Mouse (Mus musculus): Measurements from ENCODE around the gene Elmo1. TPM values are rescaled to one million over a fixed set of nuclear protein-coding genes. Genes with fewer than 3 reads are reported as not detected.

Gene Elmo1
- polyA plus RNA-seq, 1 experiment from 2014 or later = 10.7 TPM

- H3K4me1 ChIP-seq (ENCODE audit: control insufficient read depth, insufficient read depth, low read length) = no peaks in the 10 kb centered on the region
- no peak overlapping the region for H3K4me3 ChIP-seq (ENCODE audit: low read depth, low read length)
- WGBS (ENCODE audit: insufficient replicate concordance) = 76% methylated on average over 6 of the region's 6 CpGs
- no peak for ATAC-seq (replicated peaks; ENCODE audit: insufficient number of reproducible peaks, low FRiP score, low TSS enrichment)
- no peak overlapping the region for H3K9ac ChIP-seq (ENCODE audit: low read depth, low read length)
- no peaks in the 10 kb centered on the region for H3K27me3 ChIP-seq (ENCODE audit: control insufficient read depth, insufficient read depth, low read length)
- H3K9me3 ChIP-seq (replicated peaks; ENCODE audit: control insufficient read depth, low read length) = no peaks in the 10 kb centered on the region
- no peaks in the 10 kb centered on the region for H3K36me3 ChIP-seq (ENCODE audit: control insufficient read depth, insufficient read depth, low read length)
- H3K4me2 ChIP-seq = no peak overlapping the region
- H3K27ac ChIP-seq (ENCODE audit: low read depth, low read length) = no peak overlapping the region
Observed at GRCm38 (mm10) chr13:20371501-20371900, 281.1 kb downstream of the Elmo1 start.

DNA sequence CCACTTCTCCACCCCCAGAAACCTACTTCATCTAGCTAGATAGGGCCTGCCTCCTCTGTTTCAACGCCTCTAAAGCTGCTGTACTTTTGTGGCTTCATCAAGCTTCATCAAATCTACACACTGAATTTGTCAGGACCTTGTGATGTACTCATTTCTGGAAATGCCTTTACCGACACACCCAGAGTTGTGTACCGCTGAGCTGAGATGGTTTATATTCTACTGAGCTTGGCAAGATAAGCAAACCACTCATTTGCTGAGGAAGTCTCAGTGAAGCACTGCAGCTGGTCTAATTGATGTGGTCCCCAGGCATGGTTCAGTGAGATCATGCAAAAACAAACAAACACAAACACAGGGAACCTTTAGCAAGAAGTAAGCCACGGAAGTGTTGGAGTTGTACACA is 281.9 kb downstream of the Elmo1 start:
- WGBS (ENCODE audit: insufficient replicate concordance) = 50% methylated on average over 4 of the region's 4 CpGs
- Histone ChIP-seq H3K4me1 (ENCODE audit: control insufficient read depth, insufficient read depth, low read length) (no peaks in the 10 kb centered on the region), H3K27ac (ENCODE audit: low read depth, low read length) (no peak overlapping the region), H3K4me3 (ENCODE audit: low read depth, low read length) (no peak overlapping the region), H3K27me3 (ENCODE audit: control insufficient read depth, insufficient read depth, low read length) (no peaks in the 10 kb centered on the region), H3K4me2 (no peak overlapping the region), H3K9me3 (replicated peaks; ENCODE audit: control insufficient read depth, low read length) (no peaks in the 10 kb centered on the region), H3K36me3 (ENCODE audit: control insufficient read depth, insufficient read depth, low read length) (no peaks in the 10 kb centered on the region), H3K9ac (ENCODE audit: low read depth, low read length) (no peak overlapping the region)
- ATAC-seq (replicated peaks; ENCODE audit: insufficient number of reproducible peaks, low FRiP score, low TSS enrichment) = no peak

DNA sequence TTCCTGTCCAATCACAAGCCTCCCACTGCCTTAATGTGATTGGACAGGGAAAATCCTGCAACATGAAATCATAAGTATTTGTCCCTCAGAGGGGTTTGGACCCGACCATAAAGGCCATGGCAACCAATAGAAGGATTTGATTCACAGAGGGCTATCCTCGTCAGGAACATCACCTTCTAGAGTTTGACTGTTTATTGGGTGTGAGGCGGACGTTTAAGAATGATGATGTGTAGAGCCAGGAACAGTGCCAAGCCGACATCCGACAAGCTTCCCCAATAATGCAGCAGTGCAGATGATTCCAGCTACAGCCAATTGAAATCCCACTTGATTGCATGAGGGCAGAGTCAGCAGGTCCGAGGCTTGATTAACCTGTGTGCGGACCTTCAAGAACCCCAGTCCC is 288.5 kb downstream of the Elmo1 start:
- Histone ChIP-seq H3K36me3 (ENCODE audit: control insufficient read depth, insufficient read depth, low read length) (no peaks in the 10 kb centered on the region), H3K9me3 (replicated peaks; ENCODE audit: control insufficient read depth, low read length) (no peaks in the 10 kb centered on the region), H3K4me3 (ENCODE audit: low read depth, low read length) (no peak overlapping the region), H3K4me1 (ENCODE audit: control insufficient read depth, insufficient read depth, low read length) (no peaks in the 10 kb centered on the region), H3K27me3 (ENCODE audit: control insufficient read depth, insufficient read depth, low read length) (no peaks in the 10 kb centered on the region), H3K4me2 (no peak overlapping the region), H3K27ac (ENCODE audit: low read depth, low read length) (no peak overlapping the region), H3K9ac (ENCODE audit: low read depth, low read length) (no peak overlapping the region)
- WGBS (ENCODE audit: insufficient replicate concordance) = 83% methylated on average over 8 of the region's 8 CpGs
- no peak for ATAC-seq (replicated peaks; ENCODE audit: insufficient number of reproducible peaks, low FRiP score, low TSS enrichment)

GRCm38 (mm10) chr13:20383875-20384274 is 293.5 kb downstream of the Elmo1 start:
- H3K4me2 ChIP-seq = no peak overlapping the region
- H3K27me3 ChIP-seq (ENCODE audit: control insufficient read depth, insufficient read depth, low read length) = no peaks in the 10 kb centered on the region
- no peaks in the 10 kb centered on the region for H3K36me3 ChIP-seq (ENCODE audit: control insufficient read depth, insufficient read depth, low read length)
- no peaks in the 10 kb centered on the region for H3K4me1 ChIP-seq (ENCODE audit: control insufficient read depth, insufficient read depth, low read length)
- WGBS (ENCODE audit: insufficient replicate concordance) = 90% methylated on average over 1 of the region's 1 CpGs
- H3K9me3 ChIP-seq (replicated peaks; ENCODE audit: control insufficient read depth, low read length) = no peaks in the 10 kb centered on the region
- ATAC-seq (replicated peaks; ENCODE audit: insufficient number of reproducible peaks, low FRiP score, low TSS enrichment) = no peak
- H3K4me3 ChIP-seq (ENCODE audit: low read depth, low read length) = no peak overlapping the region
- no peak overlapping the region for H3K27ac ChIP-seq (ENCODE audit: low read depth, low read length)
- no peak overlapping the region for H3K9ac ChIP-seq (ENCODE audit: low read depth, low read length)

DNA sequence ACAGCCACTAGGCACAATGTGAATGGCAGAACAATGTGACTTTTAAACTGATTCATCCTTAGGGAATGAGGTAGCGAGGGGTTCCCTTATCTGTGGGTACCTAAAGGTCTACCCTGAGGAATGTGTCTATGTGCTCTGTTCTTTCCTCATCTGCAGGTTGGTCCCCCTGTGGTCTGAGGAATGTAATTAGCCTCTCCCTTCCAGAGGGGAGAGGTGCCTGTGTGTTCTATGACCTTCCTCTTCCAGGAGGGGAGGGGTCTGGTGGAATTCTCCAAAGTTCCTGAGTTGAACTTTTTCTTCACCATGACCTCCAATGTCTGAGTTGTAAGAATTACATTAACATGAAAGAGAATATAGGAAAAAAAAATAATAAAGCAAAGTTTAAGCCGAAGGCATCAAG is 294.4 kb downstream of the Elmo1 start:
- H3K36me3 ChIP-seq (ENCODE audit: control insufficient read depth, insufficient read depth, low read length) = no peaks in the 10 kb centered on the region
- WGBS (ENCODE audit: insufficient replicate concordance) = 77% methylated on average over 2 of the region's 2 CpGs
- no peaks in the 10 kb centered on the region for H3K4me1 ChIP-seq (ENCODE audit: control insufficient read depth, insufficient read depth, low read length)
- ATAC-seq (replicated peaks; ENCODE audit: insufficient number of reproducible peaks, low FRiP score, low TSS enrichment) = no peak
- no peaks in the 10 kb centered on the region for H3K27me3 ChIP-seq (ENCODE audit: control insufficient read depth, insufficient read depth, low read length)
- no peaks in the 10 kb centered on the region for H3K9me3 ChIP-seq (replicated peaks; ENCODE audit: control insufficient read depth, low read length)
- no peak overlapping the region for H3K4me2 ChIP-seq
- H3K9ac ChIP-seq (ENCODE audit: low read depth, low read length) = no peak overlapping the region
- H3K27ac ChIP-seq (ENCODE audit: low read depth, low read length) = no peak overlapping the region
- H3K4me3 ChIP-seq (ENCODE audit: low read depth, low read length) = no peak overlapping the region

GRCm38 (mm10) chr13:20385423-20385822 is 295.0 kb downstream of the Elmo1 start:
- 70% methylated on average over 2 of the region's 2 CpGs for WGBS (ENCODE audit: insufficient replicate concordance)
- Histone ChIP-seq H3K36me3 (ENCODE audit: control insufficient read depth, insufficient read depth, low read length) (no peaks in the 10 kb centered on the region), H3K9ac (ENCODE audit: low read depth, low read length) (no peak overlapping the region), H3K9me3 (replicated peaks; ENCODE audit: control insufficient read depth, low read length) (no peaks in the 10 kb centered on the region), H3K4me2 (no peak overlapping the region), H3K4me1 (ENCODE audit: control insufficient read depth, insufficient read depth, low read length) (no peaks in the 10 kb centered on the region), H3K27me3 (ENCODE audit: control insufficient read depth, insufficient read depth, low read length) (no peaks in the 10 kb centered on the region), H3K27ac (ENCODE audit: low read depth, low read length) (no peak overlapping the region), H3K4me3 (ENCODE audit: low read depth, low read length) (no peak overlapping the region)
- ATAC-seq (replicated peaks; ENCODE audit: insufficient number of reproducible peaks, low FRiP score, low TSS enrichment) = no peak

- ATAC-seq (replicated peaks; ENCODE audit: insufficient number of reproducible peaks, low FRiP score, low TSS enrichment) = no peak
- 72% methylated on average over 4 of the region's 4 CpGs for WGBS (ENCODE audit: insufficient replicate concordance)
Observed at GRCm38 (mm10) chr13:20386462-20387141, 296.2 kb downstream of the Elmo1 start.

DNA sequence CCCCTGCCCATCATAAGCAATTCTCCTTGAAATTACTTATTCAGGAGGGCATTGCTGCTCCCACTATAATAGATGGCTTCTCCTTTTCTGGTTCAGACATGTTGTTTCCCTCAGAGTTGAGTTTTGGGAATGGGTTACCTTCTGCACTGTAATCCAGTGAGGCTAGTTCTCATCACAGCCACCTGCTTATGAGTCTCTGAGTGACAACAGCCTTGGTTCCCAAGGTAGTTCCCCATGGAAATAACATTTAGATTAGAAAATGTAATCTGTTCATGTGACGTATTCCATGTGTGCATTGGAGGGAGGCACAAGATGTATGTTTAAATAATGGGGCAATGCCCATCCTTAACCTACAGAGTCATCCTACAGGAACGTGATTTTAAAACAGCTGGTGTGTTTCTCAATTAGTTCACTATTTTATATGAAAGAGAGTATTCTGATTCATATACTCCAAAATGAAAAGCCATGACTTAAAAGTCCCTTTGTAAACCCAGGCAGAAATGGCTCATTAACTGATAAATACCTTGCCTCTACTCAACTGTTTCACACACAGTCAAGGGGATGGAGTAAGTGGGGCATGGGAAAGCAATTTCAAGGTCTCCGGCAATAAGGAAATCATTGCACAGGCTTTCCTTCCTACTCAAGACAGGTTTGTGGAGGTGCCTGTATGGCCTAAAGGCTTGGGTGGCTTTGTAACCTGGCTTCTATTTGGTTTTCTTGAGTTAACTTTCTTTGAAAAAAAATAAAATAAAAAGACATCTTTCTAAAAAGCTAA is 302.6 kb downstream of the Elmo1 start:
- Histone ChIP-seq H3K27me3 (ENCODE audit: control insufficient read depth, insufficient read depth, low read length) (no peaks in the 10 kb centered on the region), H3K36me3 (ENCODE audit: control insufficient read depth, insufficient read depth, low read length) (no peaks in the 10 kb centered on the region), H3K4me3 (ENCODE audit: low read depth, low read length) (no peak overlapping the region), H3K4me2 (no peak overlapping the region), H3K4me1 (ENCODE audit: control insufficient read depth, insufficient read depth, low read length) (no peaks in the 10 kb centered on the region), H3K27ac (ENCODE audit: low read depth, low read length) (no peak overlapping the region), H3K9me3 (replicated peaks; ENCODE audit: control insufficient read depth, low read length) (no peaks in the 10 kb centered on the region), H3K9ac (ENCODE audit: low read depth, low read length) (no peak overlapping the region)
- WGBS (ENCODE audit: insufficient replicate concordance) = 81% methylated on average over 3 of the region's 3 CpGs
- no peak for ATAC-seq (replicated peaks; ENCODE audit: insufficient number of reproducible peaks, low FRiP score, low TSS enrichment)

More at GRCm38 (mm10) chr13:20386462-20387141, 296.2 kb downstream of the Elmo1 start:
- no peaks in the 10 kb centered on the region for H3K36me3 ChIP-seq (ENCODE audit: control insufficient read depth, insufficient read depth, low read length)
- no peak overlapping the region for H3K27ac ChIP-seq (ENCODE audit: low read depth, low read length)
- H3K9me3 ChIP-seq (replicated peaks; ENCODE audit: control insufficient read depth, low read length) = no peaks in the 10 kb centered on the region
- H3K4me2 ChIP-seq = no peak overlapping the region
- no peaks in the 10 kb centered on the region for H3K4me1 ChIP-seq (ENCODE audit: control insufficient read depth, insufficient read depth, low read length)
- H3K9ac ChIP-seq (ENCODE audit: low read depth, low read length) = no peak overlapping the region
- no peaks in the 10 kb centered on the region for H3K27me3 ChIP-seq (ENCODE audit: control insufficient read depth, insufficient read depth, low read length)
- no peak overlapping the region for H3K4me3 ChIP-seq (ENCODE audit: low read depth, low read length)

DNA sequence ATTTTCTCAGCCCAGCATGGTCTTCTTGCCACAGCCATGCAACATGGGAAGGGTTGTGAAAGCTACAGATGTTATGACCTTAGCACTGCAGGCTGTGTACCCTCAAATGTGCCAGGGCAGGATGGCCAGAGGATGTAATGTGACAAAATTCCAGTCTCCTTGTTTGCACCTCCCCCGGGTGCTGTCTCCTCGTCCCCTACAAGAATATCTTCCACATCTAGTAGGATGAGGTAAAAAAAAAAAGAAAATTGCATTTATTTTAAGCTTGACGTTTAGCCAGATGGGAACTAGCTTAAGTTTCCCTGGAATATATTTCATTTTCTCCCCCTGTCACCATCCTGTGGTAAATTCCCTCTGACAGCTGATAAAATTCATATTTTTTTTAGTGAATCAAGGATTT is 307.3 kb downstream of the Elmo1 start:
- Histone ChIP-seq H3K4me2 (no peak overlapping the region), H3K4me3 (ENCODE audit: low read depth, low read length) (no peak overlapping the region), H3K9me3 (replicated peaks; ENCODE audit: control insufficient read depth, low read length) (no peaks in the 10 kb centered on the region), H3K4me1 (ENCODE audit: control insufficient read depth, insufficient read depth, low read length) (no peaks in the 10 kb centered on the region), H3K9ac (ENCODE audit: low read depth, low read length) (no peak overlapping the region), H3K27me3 (ENCODE audit: control insufficient read depth, insufficient read depth, low read length) (no peaks in the 10 kb centered on the region), H3K27ac (ENCODE audit: low read depth, low read length) (no peak overlapping the region), H3K36me3 (ENCODE audit: control insufficient read depth, insufficient read depth, low read length) (no peaks in the 10 kb centered on the region)
- no peak for ATAC-seq (replicated peaks; ENCODE audit: insufficient number of reproducible peaks, low FRiP score, low TSS enrichment)
- WGBS (ENCODE audit: insufficient replicate concordance) = 76% methylated on average over 3 of the region's 3 CpGs
